Mouse (Mus musculus): ENCODE data around the gene Nrn1. TPM values are rescaled to one million over a fixed set of nuclear protein-coding genes. Genes with fewer than 3 reads are reported as not detected.

Nrn1 gene
- polyA plus RNA-seq, 1 experiment from 2014 or later, result 1.8 TPM

DNA sequence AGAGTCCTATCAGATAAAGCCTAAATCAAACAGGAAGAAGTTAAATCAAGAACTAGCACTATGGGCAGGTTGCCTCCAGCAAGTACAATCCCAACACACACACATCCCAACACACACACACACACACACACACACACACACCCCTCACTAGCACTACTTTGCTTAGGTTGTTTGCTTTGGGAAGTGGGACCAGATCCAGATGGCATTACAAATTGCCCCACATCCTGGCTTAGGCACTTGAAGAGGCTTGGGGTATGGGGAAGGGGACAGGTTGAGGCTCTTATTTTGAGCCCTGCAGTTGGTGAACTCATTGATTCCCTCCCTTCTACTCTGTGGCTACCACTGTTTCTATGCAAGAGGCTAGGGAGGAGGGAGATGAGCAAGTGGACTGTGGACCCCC is 12.6 kb downstream of the Nrn1 start:
- ATAC-seq (ENCODE audit: low FRiP score, low TSS enrichment) (no peak), DNase-seq (ENCODE audit: low spot score) (no peak)
- no peak overlapping the region for H3K4me2 ChIP-seq (replicated peaks; ENCODE audit: low read depth)
- H3K27me3 ChIP-seq (ENCODE audit: control insufficient read depth, insufficient read depth, low read length), result peaks cover 16% of the 10 kb centered on the region
- no peak overlapping the region for H3K4me3 ChIP-seq (ENCODE audit: low read depth, low read length)
- peaks cover 5% of the 10 kb centered on the region; the same call in 1 of the 2 replicates for H3K4me1 ChIP-seq (replicated peaks; ENCODE audit: control insufficient read depth, insufficient read depth)
- no peaks in the 10 kb centered on the region for H3K9me3 ChIP-seq (ENCODE audit: control insufficient read depth, low read length)
- TF ChIP-seq CTCF (IDR thresholded peaks at IDR 0.05; ENCODE audit: low read depth) (no peak), EP300 (optimal IDR thresholded peaks at IDR 0.05) (no peak)
- no peak overlapping the region for H3K9ac ChIP-seq (ENCODE audit: low read length)
- no peaks in the 10 kb centered on the region for H3K36me3 ChIP-seq (ENCODE audit: control insufficient read depth, insufficient read depth, low read length)
- H3K27ac ChIP-seq (replicated peaks), result no peak overlapping the region

- H3K27ac ChIP-seq (replicated peaks), result no peak overlapping the region
- 91% methylated on average over 5 of the region's 5 CpGs for WGBS
- ATAC-seq (ENCODE audit: low FRiP score, low TSS enrichment), result no peak
- H3K4me2 ChIP-seq (replicated peaks; ENCODE audit: low read depth), result no peak overlapping the region
- peaks cover 9% of the 10 kb centered on the region; the same call in 1 of the 2 replicates for H3K27me3 ChIP-seq (ENCODE audit: control insufficient read depth, insufficient read depth, low read length)
- DNase-seq (ENCODE audit: low spot score), result no peak
- no peak overlapping the region for H3K4me3 ChIP-seq (ENCODE audit: low read depth, low read length)
- H3K4me1 ChIP-seq (replicated peaks; ENCODE audit: control insufficient read depth, insufficient read depth), result peaks cover 5% of the 10 kb centered on the region; the same call in 1 of the 2 replicates
- no peak overlapping the region for H3K9ac ChIP-seq (ENCODE audit: low read length)
- no peaks in the 10 kb centered on the region for H3K36me3 ChIP-seq (ENCODE audit: control insufficient read depth, insufficient read depth, low read length)
- TF ChIP-seq CTCF (IDR thresholded peaks at IDR 0.05; ENCODE audit: low read depth) (no peak), EP300 (optimal IDR thresholded peaks at IDR 0.05) (no peak)
- H3K9me3 ChIP-seq (ENCODE audit: control insufficient read depth, low read length), result no peaks in the 10 kb centered on the region
Observed at GRCm38 (mm10) chr13:36720297-36721017, 14.5 kb downstream of the Nrn1 start.

GRCm38 (mm10) chr13:36717376-36717775 is 17.6 kb downstream of the Nrn1 start:
- no peak overlapping the region for H3K4me3 ChIP-seq (ENCODE audit: low read depth, low read length)
- no peak overlapping the region for H3K4me2 ChIP-seq (replicated peaks; ENCODE audit: low read depth)
- H3K4me1 ChIP-seq (replicated peaks; ENCODE audit: control insufficient read depth, insufficient read depth), result no peaks in the 10 kb centered on the region
- ATAC-seq (ENCODE audit: low FRiP score, low TSS enrichment) (no peak), DNase-seq (ENCODE audit: low spot score) (no peak)
- no peak overlapping the region for H3K9ac ChIP-seq (ENCODE audit: low read length)
- no peak overlapping the region for H3K27ac ChIP-seq (replicated peaks)
- TF ChIP-seq EP300 (optimal IDR thresholded peaks at IDR 0.05) (no peak), CTCF (IDR thresholded peaks at IDR 0.05; ENCODE audit: low read depth) (no peak)
- no peaks in the 10 kb centered on the region for H3K27me3 ChIP-seq (ENCODE audit: control insufficient read depth, insufficient read depth, low read length)
- no peaks in the 10 kb centered on the region for H3K9me3 ChIP-seq (ENCODE audit: control insufficient read depth, low read length)
- WGBS, result 56% methylated on average over 3 of the region's 3 CpGs
- no peaks in the 10 kb centered on the region for H3K36me3 ChIP-seq (ENCODE audit: control insufficient read depth, insufficient read depth, low read length)

DNA sequence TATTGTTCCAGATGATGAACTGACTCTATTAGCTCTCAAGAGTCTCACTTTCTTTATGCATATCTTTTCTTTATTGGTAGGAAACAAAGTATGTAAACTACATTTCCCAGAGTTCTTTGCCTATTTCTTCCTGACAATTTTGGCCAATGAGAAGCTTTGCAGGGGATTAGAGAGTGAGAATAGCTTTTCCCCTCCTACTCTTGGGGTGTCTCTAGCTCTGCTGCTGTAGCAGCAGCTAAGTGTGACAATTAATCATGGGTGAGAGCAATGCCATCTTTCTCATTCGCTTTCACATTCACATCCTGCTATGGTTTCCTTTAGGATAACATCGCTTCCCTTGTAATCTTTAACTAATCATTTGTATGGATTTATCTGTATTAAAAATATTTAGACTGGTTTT is 18.2 kb downstream of the Nrn1 start:
- DNase-seq (ENCODE audit: low spot score) (no peak), ATAC-seq (ENCODE audit: low FRiP score, low TSS enrichment) (no peak)
- TF ChIP-seq EP300 (optimal IDR thresholded peaks at IDR 0.05), result no peak
- no peak for TF ChIP-seq CTCF (IDR thresholded peaks at IDR 0.05; ENCODE audit: low read depth)
- H3K27ac ChIP-seq (replicated peaks), result no peak overlapping the region
- H3K4me3 ChIP-seq (ENCODE audit: low read depth, low read length), result no peak overlapping the region
- no peaks in the 10 kb centered on the region for H3K9me3 ChIP-seq (ENCODE audit: control insufficient read depth, low read length)
- H3K4me2 ChIP-seq (replicated peaks; ENCODE audit: low read depth), result no peak overlapping the region
- WGBS, result 50% methylated on average over 2 of the region's 2 CpGs
- no peaks in the 10 kb centered on the region for H3K4me1 ChIP-seq (replicated peaks; ENCODE audit: control insufficient read depth, insufficient read depth)
- H3K36me3 ChIP-seq (ENCODE audit: control insufficient read depth, insufficient read depth, low read length), result no peaks in the 10 kb centered on the region
- H3K9ac ChIP-seq (ENCODE audit: low read length), result no peak overlapping the region
- H3K27me3 ChIP-seq (ENCODE audit: control insufficient read depth, insufficient read depth, low read length), result no peaks in the 10 kb centered on the region

DNA sequence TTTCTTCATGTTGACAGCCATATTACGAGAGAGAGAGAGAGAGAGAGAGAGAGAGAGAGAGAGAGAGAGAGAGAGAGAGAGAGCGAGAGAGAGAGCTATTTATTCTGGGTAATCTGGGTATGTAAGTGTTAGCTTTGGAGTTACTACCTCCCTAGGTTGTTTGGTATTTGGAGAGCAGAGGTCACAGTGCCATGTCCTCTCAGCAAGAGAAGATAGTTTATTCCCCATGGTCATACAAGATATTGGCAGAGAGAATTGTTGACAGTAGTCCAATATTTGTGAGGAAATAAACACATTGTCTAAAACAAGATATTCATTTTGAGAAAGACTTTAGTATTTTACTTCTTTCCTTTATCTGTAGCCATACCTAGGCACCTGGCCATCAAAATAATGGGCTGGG is 20.8 kb downstream of the Nrn1 start:
- Histone ChIP-seq H3K4me3 (ENCODE audit: low read depth, low read length) (no peak overlapping the region), H3K4me1 (replicated peaks; ENCODE audit: control insufficient read depth, insufficient read depth) (no peaks in the 10 kb centered on the region), H3K27ac (replicated peaks) (no peak overlapping the region), H3K27me3 (ENCODE audit: control insufficient read depth, insufficient read depth, low read length) (no peaks in the 10 kb centered on the region), H3K4me2 (replicated peaks; ENCODE audit: low read depth) (no peak overlapping the region), H3K9ac (ENCODE audit: low read length) (no peak overlapping the region), H3K9me3 (ENCODE audit: control insufficient read depth, low read length) (no peaks in the 10 kb centered on the region), H3K36me3 (ENCODE audit: control insufficient read depth, insufficient read depth, low read length) (no peaks in the 10 kb centered on the region)
- DNase-seq (ENCODE audit: low spot score) (no peak), ATAC-seq (ENCODE audit: low FRiP score, low TSS enrichment) (no peak)
- no peak for TF ChIP-seq EP300 (optimal IDR thresholded peaks at IDR 0.05)
- no peak for TF ChIP-seq CTCF (IDR thresholded peaks at IDR 0.05; ENCODE audit: low read depth)
- WGBS, result 79% methylated on average over 2 of the region's 2 CpGs

DNA sequence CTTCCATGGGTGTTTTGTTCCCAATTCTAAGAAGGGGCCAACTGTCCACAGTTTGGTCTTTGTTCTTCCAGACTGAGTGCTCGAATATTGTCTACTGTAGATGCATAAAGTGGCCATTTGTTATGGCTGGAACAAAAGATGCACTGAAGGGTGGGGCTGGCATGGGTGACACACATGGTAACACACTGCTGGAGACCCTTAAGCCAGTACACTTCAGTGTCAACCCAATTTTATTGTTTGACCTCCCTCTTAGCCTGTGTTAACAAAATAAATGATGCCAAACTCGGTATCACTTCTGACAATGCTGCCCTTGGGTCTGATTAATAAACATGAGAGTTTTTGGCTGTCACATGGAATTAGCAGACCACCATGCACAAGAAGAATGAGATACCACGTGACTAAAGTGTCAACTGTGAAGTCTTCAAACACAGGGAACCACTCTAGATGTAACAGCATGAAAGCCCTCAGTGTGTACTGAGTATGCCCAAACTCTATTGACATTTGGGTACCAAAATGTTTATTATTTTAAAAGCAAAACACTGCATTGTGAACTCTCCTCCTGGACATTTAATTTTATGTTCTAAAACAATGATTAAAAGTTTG is 27.7 kb downstream of the Nrn1 start:
- Histone ChIP-seq H3K27ac (replicated peaks) (no peak overlapping the region), H3K9ac (ENCODE audit: low read length) (no peak overlapping the region), H3K4me1 (replicated peaks; ENCODE audit: control insufficient read depth, insufficient read depth) (no peaks in the 10 kb centered on the region), H3K4me3 (ENCODE audit: low read depth, low read length) (no peak overlapping the region), H3K9me3 (ENCODE audit: control insufficient read depth, low read length) (no peaks in the 10 kb centered on the region), H3K4me2 (replicated peaks; ENCODE audit: low read depth) (no peak overlapping the region), H3K27me3 (ENCODE audit: control insufficient read depth, insufficient read depth, low read length) (no peaks in the 10 kb centered on the region), H3K36me3 (ENCODE audit: control insufficient read depth, insufficient read depth, low read length) (no peaks in the 10 kb centered on the region)
- no peak for ATAC-seq (ENCODE audit: low FRiP score, low TSS enrichment)
- no peak for DNase-seq (ENCODE audit: low spot score)
- 54% methylated on average over 3 of the region's 3 CpGs for WGBS
- TF ChIP-seq CTCF (IDR thresholded peaks at IDR 0.05; ENCODE audit: low read depth) (no peak), EP300 (optimal IDR thresholded peaks at IDR 0.05) (no peak)
